Mouse (Mus musculus) layer of hippocampus, adult 2 months (tissue): ENCODE data around the gene 4933436I01Rik. TPM values are rescaled to one million over a fixed set of nuclear protein-coding genes. Genes with fewer than 3 reads are reported as not detected.

Source experiments
- DNase-seq, 2 experiments: peaks; one replicate each; pipeline ENCODE4 v3.0.0; 2022; ENCODE audit warnings: low spot score in 2 of 2
- H3K27ac ChIP-seq: fragments of 200-600 bp; 2 replicates; pipeline ENCODE4 v1.8.1; 2022
- H3K4me3 ChIP-seq: fragments of 200-600 bp; 2 replicates; pipeline ENCODE4 v1.8.1; 2022; ENCODE audit warnings: mild to moderate bottlenecking
- CTCF ChIP-seq: fragments of 200-600 bp; conservative IDR thresholded peaks from 2 replicates; pipeline ENCODE4 v1.8.1; 2022; ENCODE audit warnings: antibody characterized with exemption, mild to moderate bottlenecking, moderate library complexity
- long read RNA-seq, 2 experiments: library from polyadenylated mRNA; stranded (forward); transcript quantifications; one replicate each; pipeline ENCODE4 v2.0.0; 2021; ENCODE audit warnings: borderline mapping rate in 2 of 2
- total RNA-seq, 2 experiments: library from RNA; stranded (reverse); gene quantifications; 2 replicates each; pipeline ENCODE4 v1.2.3; 2021

4933436I01Rik gene
- not detected for total RNA-seq
- long read RNA-seq, experiment 1: 0 reads
- long read RNA-seq, experiment 2: 0 reads

- no peak for TF ChIP-seq CTCF
- DNase-seq: no peak
- Histone ChIP-seq H3K27ac (no peak within 1 kb of the TSS), H3K4me3 (no peak within 1 kb of the TSS)
Observed at GRCm38 (mm10) chrX:67921350-67921749, at the start of gene 4933436I01Rik. 4933436I01Rik (minus strand) TSS chrX:67921450.

- no peak for DNase-seq
- no peak overlapping the region for H3K4me3 ChIP-seq
- no peak overlapping the region for H3K27ac ChIP-seq
- TF ChIP-seq CTCF: no peak
Observed at GRCm38 (mm10) chrX:67924769-67925470, 3.7 kb upstream of the 4933436I01Rik start.

GRCm38 (mm10) chrX:67883406-67883805 lies 37.8 kb downstream of the 4933436I01Rik start:
- Histone ChIP-seq H3K27ac (no peak overlapping the region), H3K4me3 (no peak overlapping the region)
- TF ChIP-seq CTCF: no peak
- no peak for DNase-seq

Other genes with a start within 250 kb of the 4933436I01Rik start
- gene Gm1140, start 227.9 kb downstream of the 4933436I01Rik start, total RNA-seq: not detected
- gene Gm14692, start 225.8 kb downstream of the 4933436I01Rik start, total RNA-seq: not detected